Mouse (Mus musculus) erythroblast, embryonic 14.5 days (primary cell): ENCODE measurements around the gene Tyro3.

Experiments
- GATA1 ChIP-seq: IDR thresholded peaks from 2 replicates; pipeline ENCODE4 v1.6.1; 2012; ENCODE audit warnings: low read length, inconsistent platforms, mixed read lengths
- TAL1 ChIP-seq: IDR thresholded peaks from 3 replicates; pipeline ENCODE4 v1.6.1; 2012; ENCODE audit warnings: low read length, inconsistent platforms, mixed read lengths

DNA sequence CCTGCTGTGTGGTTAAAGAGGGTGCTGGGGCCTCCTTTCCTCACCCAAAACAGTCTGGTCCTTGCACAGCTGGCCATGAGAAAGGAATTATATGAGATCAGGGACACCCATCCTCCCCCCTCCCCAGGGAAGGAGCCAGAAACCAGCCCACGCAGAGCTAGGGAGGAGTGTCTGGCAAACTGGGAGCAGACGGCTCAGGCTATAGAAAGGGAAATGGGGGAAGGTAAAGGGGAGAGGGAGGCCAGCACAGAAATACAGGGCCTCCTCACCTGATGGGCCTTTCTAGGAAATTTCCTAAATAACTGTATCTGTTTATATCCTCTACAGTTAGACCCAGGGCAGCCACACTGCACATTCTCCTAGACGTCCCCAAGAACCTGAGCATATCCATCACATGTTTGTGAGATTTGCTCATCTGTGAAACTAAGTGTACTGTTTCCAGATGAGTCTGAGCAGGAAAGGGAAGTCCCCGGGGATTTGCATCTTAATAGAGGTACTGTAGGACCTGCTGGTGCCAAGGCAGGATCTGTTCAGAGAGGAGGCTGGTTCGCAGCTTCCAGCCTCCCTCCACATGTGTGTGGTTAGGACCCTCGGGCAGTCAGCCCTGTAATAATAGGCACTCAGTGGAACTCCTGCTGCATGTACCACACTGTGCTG is 6.2 kb downstream of the Tyro3 start:
- TF ChIP-seq GATA1 (no peak), TAL1 (no peak)
